Mouse (Mus musculus): ENCODE data around the gene Anks3. TPM values are rescaled to one million over a fixed set of nuclear protein-coding genes. Genes with fewer than 3 reads are reported as not detected.

Anks3 gene
- total RNA-seq, 2 experiments from 2014 or later, result 30.3 to 41.9 TPM

DNA sequence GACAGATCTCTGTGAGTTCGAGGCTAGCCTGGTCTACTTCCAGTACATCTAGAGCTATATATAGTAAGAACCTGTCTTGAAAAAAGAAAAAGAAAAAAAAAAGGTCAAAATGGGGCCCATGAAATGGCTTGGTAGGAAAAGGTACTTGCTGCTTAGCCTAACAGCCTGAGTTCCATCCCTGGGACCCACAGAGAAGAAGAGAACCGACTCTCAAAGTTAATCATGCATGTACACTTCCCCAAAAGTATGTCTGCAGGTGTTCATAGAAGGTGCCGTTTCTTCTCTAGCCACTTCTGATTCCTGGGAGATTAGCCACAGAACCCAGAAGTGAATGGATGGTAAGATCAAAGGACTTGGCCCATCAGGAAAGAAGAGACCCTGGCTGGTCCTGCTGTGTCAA lies 4.4 kb upstream of the Anks3 start:
- DNase-seq, result no peak

DNA sequence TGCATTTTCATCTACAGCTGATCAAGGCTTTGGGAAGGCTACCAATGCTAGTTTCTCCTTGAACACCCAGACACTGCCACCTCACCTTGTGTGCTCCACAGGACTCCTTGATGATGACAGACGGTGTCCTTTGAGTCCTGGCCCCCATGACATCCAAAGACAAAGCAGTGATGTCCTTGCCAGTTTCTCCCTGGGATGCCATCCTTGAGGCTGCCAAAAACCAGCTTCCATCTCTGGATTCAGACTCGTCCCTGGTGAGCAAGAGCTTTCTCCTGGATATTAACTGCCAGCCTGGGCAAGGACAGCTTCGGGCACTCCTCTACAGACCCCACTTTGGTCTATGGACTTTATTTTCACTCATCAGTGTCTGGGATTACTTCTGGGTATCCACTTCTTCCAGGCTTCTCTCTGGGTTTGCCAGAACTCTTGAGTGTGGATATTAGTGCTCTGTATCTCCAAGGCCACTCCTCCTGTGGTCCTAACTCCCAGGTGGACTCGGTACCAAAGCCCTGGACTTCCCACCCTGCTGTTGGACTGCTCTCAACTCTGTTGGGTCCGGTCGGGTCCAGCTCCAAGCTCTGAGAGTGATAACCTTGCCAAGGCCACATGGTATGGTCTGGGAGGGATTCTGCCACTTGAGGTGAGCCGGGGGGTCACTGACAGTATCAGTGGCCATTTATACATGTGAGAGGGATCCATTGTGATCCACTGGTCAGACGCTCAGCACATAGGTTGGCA lies 1.6 kb upstream of the Anks3 start:
- DNase-seq, result no peak

DNA sequence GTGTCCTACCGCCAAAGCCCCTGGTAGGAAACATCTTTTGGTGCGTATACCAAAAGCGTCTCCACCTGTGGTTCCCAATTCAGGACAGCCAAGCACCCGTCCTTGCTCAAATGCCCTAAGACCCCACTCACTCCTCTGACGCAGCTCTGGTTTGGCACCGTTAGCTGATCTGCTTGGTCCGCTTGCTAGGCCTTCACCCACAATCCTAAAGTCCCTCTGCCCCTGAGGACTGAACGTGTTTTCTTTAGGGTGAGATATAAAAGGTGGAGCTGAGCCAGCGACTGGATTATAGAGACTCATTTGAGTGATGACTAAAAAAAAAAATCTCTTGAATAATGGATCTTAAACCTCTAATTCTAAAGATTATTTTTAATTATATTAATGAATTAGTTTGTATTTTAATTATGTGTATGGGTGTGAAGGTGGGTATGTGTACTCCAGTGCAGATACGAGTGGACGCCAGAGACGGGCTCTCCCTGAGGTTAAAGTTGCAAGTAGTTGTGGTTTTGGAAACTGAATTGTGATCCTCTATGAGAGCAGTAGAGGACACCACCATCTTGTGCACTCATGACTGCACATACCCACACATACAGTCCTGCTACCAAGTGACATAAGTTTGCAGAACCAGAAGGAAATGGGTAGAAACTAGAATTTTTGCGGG lies 856 bp upstream of the Anks3 start:
- no peak for DNase-seq

DNA sequence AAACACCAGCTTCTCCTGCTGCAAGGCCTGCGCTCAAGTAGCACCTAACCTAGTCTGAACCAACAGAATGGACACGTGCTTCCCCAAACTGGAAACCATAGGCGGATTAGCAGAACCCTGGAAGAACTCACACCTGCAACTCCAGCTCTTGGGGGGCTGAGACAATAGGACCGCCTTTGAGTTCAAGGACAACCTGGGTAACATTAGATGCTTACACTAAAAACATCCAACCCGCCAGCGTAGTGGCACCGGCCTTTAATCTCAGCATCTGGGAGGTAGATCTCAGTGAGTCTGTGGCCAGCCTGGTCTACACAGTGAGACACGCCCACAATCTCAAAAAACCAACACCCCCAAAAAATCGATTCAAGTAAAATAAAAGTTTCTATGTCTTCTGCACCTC lies 659 bp downstream of the Anks3 start:
- DNase-seq, result no peak

DNA sequence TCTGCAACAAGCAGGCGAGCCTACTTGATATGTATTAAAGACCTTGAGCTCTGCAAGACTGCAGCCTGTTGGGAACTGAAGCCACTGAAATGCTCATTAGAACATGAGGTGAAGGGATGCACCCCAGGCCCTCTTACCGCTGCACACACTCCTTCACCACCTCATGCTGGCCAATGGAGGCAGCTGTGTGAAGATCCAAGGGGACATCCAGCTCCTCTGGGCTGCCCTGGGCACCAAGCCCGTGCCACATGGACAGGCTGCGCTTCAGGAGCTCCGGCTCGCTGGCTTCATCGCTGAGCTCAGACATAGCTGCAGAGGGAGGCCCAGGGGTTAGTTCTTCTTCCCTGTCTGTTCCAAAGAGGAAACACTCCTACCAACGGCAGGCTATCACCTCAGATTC lies 3.7 kb downstream of the Anks3 start:
- DNase-seq, result no peak

DNA sequence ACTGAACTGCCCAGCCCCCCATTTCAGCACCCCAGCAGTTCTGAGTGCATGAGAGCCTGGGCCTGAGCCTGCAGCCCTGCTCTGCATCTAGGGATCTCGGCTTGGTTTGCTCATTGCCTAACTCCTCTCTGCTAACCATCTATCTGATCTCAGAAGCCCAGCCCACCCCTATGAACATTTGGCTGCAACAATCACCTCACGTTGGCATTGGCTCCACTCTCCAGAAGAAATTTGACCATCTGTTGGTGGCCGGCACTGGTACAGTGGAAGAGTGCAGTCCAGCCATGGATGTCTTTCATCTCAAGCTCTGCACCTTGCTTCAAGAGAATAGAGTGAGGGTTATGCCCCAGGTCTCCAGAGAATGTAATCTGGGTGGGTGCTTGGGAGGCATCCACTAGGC lies 6.6 kb downstream of the Anks3 start:
- no peak for DNase-seq

DNA sequence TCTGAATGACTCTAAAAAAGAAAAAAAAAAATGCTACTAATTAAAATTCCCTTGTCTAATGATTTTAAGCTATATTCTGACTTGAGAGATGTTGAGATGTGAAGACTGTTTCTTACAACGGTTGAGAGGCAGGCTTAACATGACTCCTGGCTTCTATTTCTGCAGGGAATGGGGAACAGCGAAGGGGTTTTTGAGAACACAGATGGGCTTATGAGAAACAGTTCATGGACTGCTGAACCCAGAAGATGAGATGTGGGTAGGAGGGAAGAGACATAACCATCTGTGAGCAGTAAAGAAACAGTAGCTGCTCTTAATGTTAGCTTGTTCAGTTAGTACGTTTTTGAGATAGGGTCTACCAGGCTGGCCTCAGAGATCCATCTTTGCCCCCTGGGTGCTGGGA lies 7.4 kb downstream of the Anks3 start:
- no peak for DNase-seq

DNA sequence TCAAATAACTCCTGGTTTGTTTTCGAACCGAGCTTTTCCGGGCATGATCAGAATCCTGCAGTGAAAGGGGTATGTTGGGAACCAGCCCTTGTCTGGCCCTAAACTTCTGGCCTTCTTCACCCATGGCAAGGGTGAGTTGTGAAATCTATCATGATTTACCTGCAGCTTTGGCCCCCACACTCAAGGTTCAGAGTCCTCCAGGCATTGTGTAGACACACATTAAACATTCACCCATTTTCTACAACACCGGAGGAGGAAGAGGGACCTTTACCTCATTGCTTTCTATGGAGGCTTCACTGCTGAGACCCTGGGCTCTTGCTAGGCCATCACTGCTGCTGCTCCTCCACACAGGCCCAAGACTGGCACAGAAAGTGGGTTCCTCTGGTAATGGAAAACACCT lies 16.6 kb downstream of the Anks3 start:
- DNase-seq, result no peak

DNA sequence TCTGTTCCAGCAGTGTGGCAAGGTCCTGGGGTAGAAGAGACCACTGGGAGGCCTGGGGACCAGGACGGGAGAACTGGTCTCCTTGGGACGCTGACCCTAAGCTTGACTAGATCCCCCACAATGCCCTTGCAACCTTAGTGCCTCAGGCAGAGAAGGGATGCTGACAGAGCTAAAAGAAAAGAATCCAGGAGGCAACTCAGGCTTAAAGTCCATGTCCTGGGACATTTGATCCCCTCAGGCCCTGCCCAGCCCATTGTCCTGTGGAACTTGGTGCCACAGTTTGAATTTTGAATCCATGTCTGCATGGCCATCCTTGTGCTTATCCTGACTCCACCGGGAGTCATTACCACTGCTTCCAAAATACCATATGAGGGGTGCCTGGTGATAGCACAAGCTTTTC lies 17.9 kb downstream of the Anks3 start:
- no peak for DNase-seq

DNA sequence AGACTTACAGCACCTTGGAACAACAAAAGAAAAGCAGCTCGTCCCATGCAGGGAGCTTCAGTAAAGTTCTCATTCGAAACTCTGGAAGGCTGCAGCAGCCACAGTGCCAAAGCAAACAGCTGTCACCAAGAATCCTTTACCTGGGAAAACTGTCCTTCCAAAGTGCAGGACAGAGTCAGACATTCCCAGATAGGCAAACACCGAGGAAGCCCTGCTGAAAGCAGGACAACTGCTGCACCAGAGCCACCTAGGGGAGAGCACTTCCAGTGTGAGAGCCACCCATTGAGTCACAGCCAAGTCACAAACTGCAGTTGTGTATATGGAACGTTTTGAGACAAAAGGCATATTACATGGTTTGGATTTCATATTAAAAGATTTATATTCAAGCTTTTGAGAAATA lies 18.6 kb downstream of the Anks3 start:
- DNase-seq, result no peak

DNA sequence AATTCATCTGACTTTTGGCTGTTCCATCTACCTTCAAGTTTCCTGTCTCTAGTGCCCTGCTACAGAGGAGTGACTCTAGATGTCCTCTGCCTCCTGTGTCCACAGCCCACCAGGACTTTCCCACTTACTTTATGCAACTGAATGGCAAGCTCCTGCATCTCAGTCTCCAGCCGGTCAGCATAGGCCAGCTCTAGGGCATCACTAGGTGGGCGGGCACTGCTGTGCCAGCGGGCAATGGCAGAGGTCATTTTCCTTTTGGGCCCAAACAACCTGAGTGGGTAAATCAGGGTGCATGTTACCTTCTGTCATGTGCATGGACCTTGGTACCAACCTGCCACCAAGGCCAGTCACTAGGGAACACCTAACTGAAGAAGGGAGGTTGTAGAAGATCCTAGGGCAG lies 20.6 kb downstream of the Anks3 start:
- no peak for DNase-seq

DNA sequence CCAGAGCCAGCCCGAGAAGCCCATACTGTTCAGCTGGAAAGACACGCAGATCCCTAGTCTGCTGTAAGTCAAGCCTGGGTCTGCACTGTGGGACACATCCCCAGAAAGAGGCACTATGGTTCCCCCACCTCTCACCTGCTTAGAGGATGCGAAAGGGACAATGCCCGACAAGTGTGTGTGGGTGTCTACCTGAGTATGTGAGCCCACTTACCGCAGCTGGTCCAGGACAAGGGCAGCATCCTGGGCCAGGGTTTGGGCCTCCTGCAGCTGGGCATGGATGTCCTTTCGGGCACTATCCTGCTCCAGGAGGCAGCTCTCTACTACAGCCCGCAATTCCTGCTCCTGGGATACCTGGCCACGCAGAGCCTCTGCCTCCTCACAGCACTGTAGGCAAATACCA lies 21.1 kb downstream of the Anks3 start:
- no peak for DNase-seq

DNA sequence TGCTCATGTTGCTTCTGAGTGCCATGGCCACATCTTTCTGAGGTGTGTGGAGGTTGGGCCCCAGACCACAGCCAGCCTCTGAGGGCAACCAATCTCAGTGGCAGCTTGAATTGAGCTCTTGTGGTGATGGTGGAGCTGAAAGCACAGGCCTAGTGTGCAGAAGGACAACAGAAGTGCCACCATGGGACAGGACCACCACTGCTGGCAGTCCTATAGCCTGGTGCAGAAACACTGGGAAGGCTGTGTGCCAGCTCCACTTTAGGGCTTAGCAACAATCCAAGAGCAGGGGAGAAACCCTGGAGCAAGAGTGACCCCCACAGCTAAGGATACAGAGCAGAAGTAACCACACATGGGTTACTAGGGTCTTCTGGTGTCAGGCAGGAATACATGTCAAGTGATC lies 23.0 kb downstream of the Anks3 start:
- DNase-seq, result no peak

DNA sequence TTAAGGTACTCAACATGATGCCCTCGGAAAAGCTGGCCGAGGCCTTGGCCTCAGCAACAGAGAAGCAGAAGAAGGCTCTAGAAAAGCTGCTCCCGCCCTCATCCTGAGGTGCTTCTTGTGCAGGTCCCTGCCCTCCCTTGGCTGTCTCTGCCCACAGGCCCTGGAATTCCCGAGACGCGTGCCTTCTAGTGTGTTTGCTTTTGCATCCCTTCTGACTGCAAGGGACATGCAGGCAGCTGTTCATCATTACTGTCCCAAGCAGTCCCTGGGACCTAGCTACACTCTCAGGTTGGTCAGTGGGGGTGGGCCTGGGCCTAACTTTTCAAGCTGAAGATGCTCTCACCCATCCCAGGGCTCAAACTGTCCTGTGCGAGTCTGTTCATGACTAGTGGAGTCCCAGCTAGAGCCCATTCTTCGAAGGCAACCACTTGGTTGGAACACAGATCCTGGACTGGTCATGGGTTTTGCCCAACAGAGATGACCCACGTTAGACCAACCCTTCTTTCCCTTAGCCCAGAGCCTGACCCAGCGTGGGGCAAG lies 23.6 kb downstream of the Anks3 start:
- no peak for DNase-seq

DNA sequence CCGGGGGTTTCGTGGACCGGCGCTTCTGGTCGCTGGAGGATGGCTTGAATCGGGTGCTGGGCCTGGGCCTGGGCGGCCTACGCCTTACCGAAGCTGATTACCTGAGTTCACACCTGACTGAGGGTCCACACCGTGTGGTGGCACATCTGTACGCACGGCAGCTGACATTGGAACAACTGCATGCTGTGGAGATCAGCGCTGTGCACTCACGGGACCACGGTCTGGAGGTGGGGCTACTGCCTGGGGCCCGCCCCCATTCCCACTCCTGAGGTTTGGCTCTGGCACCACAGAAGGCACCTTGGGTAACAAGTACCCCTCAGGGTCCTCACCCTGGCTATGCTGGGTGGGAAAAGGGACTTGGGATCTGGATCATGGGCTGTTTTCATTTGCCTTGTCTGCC lies 24.6 kb downstream of the Anks3 start:
- peak; percentile 69 for DNase-seq

DNA sequence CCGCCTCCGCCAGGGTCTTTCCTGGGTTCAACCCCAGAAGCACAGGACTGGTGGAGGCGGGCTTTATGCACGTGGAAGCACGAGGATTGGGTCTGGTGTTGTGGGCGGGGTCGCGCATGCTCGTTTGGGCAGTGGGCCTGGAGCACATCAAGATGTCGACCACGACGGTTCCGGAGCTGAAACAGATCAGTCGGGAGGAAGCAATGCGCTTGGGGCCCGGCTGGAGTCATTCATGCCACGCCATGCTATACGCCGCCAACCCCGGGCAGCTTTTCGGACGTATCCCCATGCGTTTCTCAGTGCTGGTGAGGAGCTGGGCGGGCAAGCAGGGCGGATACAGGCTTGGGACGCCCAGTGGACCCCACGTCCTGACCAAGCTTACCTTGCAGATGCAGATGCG lies 25.0 kb downstream of the Anks3 start:
- DNase-seq, result peak; percentile 98

DNA sequence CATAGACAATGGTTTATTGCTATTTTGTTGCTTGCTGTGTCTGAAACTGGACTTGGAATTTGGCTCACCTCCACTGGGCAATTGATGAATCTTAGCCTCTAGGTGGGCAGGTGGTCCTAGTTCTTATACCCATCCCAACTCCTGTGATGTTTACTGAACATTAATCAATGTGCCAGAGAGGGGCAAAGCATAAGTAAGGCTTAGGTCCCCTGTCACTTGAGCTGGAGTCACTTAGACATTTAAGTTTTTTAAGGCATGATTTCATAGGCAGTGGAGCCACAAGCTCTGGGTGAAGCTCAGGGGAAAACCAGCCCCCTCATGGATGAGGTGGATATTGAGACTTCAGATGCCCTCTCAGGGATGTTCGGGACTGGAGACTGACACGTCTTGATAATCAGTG lies 25.5 kb downstream of the Anks3 start, which contains the start of gene Nudt16l1:
TSS of gene Nudt16l1 (plus strand) at position 301 of the 400 bp plus-strand sequence.
- DNase-seq, result no peak

DNA sequence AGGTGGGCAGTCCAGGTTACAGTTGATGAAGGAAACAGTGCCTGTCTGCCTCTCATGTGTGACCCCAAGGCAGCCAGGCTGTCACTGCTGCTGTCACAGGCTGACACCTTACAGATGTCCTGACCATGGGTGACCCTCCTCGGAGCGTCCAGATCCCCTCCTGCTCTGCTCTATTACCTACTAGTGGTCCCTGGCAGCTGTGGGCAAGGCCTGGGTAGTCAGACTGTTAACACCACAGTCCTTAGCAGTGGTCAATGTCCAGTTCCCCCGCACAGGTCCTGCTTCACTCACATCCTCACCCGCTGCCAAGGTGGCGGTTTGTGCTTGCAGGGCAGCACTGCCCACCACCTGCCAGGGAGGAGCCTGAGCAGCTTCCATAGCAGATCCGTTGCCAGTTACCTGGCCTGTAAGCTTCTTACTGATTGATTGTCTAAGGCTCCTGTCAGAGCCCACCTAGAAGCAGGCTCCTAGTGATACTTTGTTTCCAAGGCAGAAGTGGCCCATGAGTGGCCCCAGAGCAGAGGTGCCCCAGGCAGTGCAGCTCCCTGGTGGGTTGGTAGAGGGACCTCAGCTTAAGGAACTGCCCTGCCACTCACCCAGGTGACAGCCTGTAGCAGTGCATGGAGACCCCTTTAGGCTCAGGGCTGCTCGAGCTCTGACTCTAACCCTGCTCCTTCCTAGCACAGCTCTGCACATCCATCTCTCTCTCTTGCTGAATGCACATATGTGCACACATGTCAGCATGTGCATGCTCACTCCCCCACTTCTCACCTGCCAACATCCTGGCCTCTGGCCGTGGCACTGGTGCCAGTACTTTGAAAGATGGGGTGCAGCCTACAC lies 26.4 kb downstream of the Anks3 start:
- no peak for DNase-seq

DNA sequence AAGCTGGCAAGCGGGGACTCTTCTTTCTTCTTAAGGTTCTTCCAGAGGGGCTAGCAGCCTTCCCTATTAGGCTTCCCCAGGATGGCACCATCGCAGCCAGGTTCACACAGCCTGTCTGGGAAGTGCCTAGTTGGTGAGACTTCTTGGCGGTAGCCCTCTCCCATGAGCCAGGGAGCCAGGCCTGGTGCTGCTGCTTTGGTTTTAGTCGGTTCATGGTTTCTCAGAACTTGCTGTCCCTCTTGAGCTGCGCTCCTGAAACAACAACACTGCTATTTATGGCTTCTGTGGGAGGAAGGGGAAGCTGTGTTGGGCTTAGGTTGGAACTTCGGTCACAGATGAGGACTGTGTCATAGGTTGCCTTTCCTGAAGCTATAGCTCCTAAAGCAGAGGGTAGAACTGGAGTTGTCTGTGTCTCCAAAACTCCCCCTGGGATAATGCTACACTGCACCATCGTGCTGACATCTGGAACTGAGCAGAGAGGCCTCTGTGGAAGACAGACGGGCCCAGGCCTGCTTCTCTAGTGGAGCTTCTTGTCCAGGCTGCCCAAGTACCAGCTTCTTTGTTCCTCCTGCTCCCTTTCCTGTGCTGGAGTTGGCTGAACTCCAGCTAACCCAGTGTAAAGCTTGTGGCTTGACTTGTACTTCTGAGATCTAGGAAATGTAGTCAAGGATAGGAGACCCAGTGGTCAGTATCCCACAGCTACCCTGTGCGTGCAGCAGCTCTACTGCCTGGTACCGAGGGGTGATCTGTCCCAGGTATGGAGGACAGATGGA lies 27.9 kb downstream of the Anks3 start:
- no peak for DNase-seq

DNA sequence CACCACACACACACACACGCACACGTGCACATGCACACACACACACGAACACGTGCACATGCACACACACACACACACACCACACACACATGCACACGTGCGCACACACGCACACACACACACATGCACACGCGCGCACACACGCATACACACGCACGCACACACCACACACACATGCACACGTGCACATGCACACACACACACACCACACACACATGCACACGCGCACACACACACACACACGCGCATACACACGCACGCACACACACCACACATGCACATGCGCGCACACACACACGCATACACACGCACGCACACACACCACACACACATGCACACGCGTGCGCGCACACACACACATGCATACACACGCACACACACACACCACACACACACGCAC lies 28.6 kb downstream of the Anks3 start:
- DNase-seq, result no peak

DNA sequence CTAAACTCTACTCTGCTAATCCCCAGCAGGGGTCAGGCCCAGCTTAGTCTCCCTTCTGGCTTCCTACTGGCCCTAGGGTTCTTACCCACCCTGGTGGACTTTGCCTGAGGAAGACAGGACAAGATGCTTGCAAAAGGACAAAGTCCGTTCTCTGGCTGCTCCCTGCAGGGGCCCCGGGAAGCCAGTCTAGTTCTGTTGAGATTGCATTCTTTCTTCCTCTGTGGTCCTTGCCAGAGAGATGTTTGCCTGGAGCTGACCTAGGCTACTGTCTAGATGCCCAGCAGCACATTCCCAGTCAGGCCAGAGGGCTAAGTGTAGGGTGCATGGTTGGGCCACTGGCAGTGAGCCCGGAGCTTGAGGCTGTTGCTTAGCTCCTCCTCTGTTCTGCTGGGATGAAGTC lies 31.6 kb downstream of the Anks3 start:
- DNase-seq, result peak; percentile 67

DNA sequence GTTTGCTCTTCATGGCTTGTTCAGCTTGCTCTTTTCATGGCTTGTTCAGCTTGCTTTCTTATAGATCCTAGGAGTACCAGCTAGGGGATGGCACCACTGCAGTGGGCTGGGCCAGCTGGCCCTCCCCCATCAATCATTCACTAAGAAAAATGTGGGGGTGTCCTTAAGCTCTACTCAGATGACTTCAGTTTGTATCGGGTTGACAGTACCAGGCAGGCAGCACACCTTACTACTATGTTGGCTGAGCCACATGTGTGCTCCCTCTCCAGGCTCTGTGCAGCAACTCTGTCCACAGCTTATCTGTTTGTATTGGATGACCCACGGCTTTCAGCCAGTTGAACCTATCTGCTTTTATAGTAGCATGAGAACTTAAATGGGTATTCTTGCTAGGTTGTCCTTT lies 35.5 kb downstream of the Anks3 start:
- DNase-seq, result no peak
